Mouse (Mus musculus): Measurements from ENCODE around the gene Lrch1. TPM values are rescaled to one million over a fixed set of nuclear protein-coding genes. Genes with fewer than 3 reads are reported as not detected.
A peak's percentile ranks its signal among the peaks of the same experiment; 100 is the strongest.

Gene Lrch1
- polyA plus RNA-seq, 1 experiment from 2014 or later: 13.5 TPM

DNA sequence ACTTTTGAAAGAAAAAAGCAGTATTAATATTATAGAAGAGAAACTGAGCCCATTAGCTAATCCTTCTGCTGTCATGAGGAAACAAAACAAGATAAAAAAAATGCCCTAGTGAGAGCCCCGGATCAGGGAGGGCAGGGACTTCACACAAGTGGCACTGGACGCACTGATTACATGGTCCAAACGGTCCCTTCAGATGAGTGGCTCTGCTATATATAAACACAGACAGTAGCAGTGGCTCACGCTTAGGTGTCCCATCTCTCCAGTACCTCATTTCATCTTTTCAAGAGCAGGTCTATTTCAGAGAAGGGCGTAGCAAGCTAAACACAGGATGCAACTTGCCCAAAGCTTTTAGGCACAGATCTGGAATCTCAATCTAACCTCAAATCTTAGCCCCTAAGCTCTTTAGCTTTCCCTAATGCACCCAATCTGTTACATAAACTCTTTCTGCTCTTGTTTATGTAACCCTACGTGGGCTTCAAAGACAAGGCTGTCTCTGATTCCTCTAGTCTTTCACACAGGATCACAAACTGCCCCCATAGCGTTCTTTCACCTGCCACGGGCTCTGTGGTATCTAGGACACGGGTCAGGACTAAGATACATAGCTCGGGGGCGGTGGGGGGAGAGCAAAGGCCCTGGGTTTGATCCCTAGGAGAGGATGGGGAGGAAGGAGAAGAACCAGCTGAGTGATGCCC, 163.3 kb downstream of the Lrch1 start:
- H3K27ac ChIP-seq (ENCODE audit: low read length): no peak overlapping the region
- no peak for TF ChIP-seq CTCF (IDR thresholded peaks at IDR 0.05)
- WGBS: 70% methylated on average over 11 of the region's 11 CpGs
- DNase-seq (ENCODE audit: low spot score) (no peak), ATAC-seq (no peak)
- H3K4me1 ChIP-seq (ENCODE audit: insufficient read depth, low read depth, low read length): no peaks in the 10 kb centered on the region
- H3K9me3 ChIP-seq (ENCODE audit: low read length): no peaks in the 10 kb centered on the region
- no peak overlapping the region for H3K4me3 ChIP-seq (ENCODE audit: low read depth, low read length)
- no peaks in the 10 kb centered on the region for H3K27me3 ChIP-seq (replicated peaks; ENCODE audit: insufficient read depth, low read length)
- H3K9ac ChIP-seq (replicated peaks; ENCODE audit: low read depth): no peak overlapping the region
- H3K4me2 ChIP-seq (replicated peaks; ENCODE audit: low read depth, low read length): no peak overlapping the region
- peaks cover 27% of the 10 kb centered on the region; the same call in 1 of the 2 replicates for H3K36me3 ChIP-seq (ENCODE audit: insufficient read depth, low read length)

DNA sequence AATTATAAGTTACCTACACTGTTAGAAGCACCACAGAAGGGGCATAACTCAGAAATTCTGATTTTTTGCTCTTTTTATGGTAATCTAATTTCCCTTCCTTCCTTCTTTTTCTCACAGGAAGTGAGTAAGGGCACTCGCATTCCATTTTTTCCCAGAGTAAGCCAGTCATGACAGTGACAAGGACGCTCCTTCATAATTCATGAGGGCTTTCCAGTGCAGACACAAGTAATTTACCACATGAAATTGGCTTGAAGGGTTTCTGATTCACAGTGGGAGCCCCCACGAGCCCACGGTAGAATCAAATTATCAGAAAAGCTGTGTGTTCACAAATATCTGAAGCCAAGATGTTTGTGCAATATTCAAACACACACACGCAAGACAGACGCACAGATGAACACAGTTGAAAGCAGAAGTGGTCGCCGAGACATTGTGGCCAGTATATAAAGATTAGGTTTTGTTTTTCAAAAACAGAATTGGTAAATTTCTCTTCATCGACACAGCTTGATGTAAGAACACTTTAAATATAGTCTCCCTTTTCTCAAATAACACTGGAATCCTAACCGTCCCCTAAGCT, 173.5 kb downstream of the Lrch1 start:
- ATAC-seq: no peak
- no peaks in the 10 kb centered on the region for H3K4me1 ChIP-seq (ENCODE audit: insufficient read depth, low read depth, low read length)

GRCm38 (mm10) chr14:74767892-74768291, 179.8 kb downstream of the Lrch1 start:
- ATAC-seq (no peak; the same call in 1 of the 2 replicates), DNase-seq (ENCODE audit: low spot score) (peak; percentile 37)
- peaks cover 20% of the 10 kb centered on the region for H3K36me3 ChIP-seq (ENCODE audit: insufficient read depth, low read length)
- no peak overlapping the region for H3K27ac ChIP-seq (ENCODE audit: low read length)
- no peak overlapping the region for H3K4me3 ChIP-seq (ENCODE audit: low read depth, low read length)
- H3K9me3 ChIP-seq (ENCODE audit: low read length): no peaks in the 10 kb centered on the region
- H3K9ac ChIP-seq (replicated peaks; ENCODE audit: low read depth): no peak overlapping the region
- WGBS: 47% methylated on average over 1 of the region's 1 CpGs
- H3K27me3 ChIP-seq (replicated peaks; ENCODE audit: insufficient read depth, low read length): no peaks in the 10 kb centered on the region
- no peaks in the 10 kb centered on the region for H3K4me1 ChIP-seq (ENCODE audit: insufficient read depth, low read depth, low read length)
- TF ChIP-seq EP300 (IDR thresholded peaks at IDR 0.05): no peak
- no peak for TF ChIP-seq CTCF (IDR thresholded peaks at IDR 0.05)
- H3K4me2 ChIP-seq (replicated peaks; ENCODE audit: low read depth, low read length): no peak overlapping the region

More for the DNA sequence above, 173.5 kb downstream of the Lrch1 start:
- no peak overlapping the region for H3K4me2 ChIP-seq (replicated peaks; ENCODE audit: low read depth, low read length)
- no peak for TF ChIP-seq EP300 (IDR thresholded peaks at IDR 0.05)
- TF ChIP-seq CTCF (IDR thresholded peaks at IDR 0.05): no peak
- H3K9ac ChIP-seq (replicated peaks; ENCODE audit: low read depth): no peak overlapping the region
- no peaks in the 10 kb centered on the region for H3K27me3 ChIP-seq (replicated peaks; ENCODE audit: insufficient read depth, low read length)
- no peak overlapping the region for H3K4me3 ChIP-seq (ENCODE audit: low read depth, low read length)
- H3K27ac ChIP-seq (ENCODE audit: low read length): no peak overlapping the region
- 84% methylated on average over 10 of the region's 10 CpGs for WGBS
- no peaks in the 10 kb centered on the region for H3K9me3 ChIP-seq (ENCODE audit: low read length)
- no peak for DNase-seq (ENCODE audit: low spot score)
- peaks cover 21% of the 10 kb centered on the region for H3K36me3 ChIP-seq (ENCODE audit: insufficient read depth, low read length)

- TF ChIP-seq EP300 (IDR thresholded peaks at IDR 0.05) (no peak), CTCF (IDR thresholded peaks at IDR 0.05) (peak; percentile 95)
- H3K4me2 ChIP-seq (replicated peaks; ENCODE audit: low read depth, low read length): no peak overlapping the region
- H3K4me3 ChIP-seq (ENCODE audit: low read depth, low read length): no peak overlapping the region
- ATAC-seq: peak; percentile 43; the same call in 1 of the 2 replicates
- peaks cover 8% of the 10 kb centered on the region; the same call in 1 of the 2 replicates for H3K36me3 ChIP-seq (ENCODE audit: insufficient read depth, low read length)
- no peak overlapping the region for H3K27ac ChIP-seq (ENCODE audit: low read length)
- H3K9me3 ChIP-seq (ENCODE audit: low read length): no peaks in the 10 kb centered on the region
- WGBS: 61% methylated on average over 10 of the region's 10 CpGs
- no peak overlapping the region for H3K9ac ChIP-seq (replicated peaks; ENCODE audit: low read depth)
- H3K4me1 ChIP-seq (ENCODE audit: insufficient read depth, low read depth, low read length): no peaks in the 10 kb centered on the region
- no peaks in the 10 kb centered on the region for H3K27me3 ChIP-seq (replicated peaks; ENCODE audit: insufficient read depth, low read length)
- DNase-seq (ENCODE audit: low spot score): peak; percentile 69
These were observed 183.3 kb downstream of the Lrch1 start for GRCm38 (mm10) chr14:74764191-74764918.

- H3K9me3 ChIP-seq (ENCODE audit: low read length): no peaks in the 10 kb centered on the region
- no peak overlapping the region for H3K4me3 ChIP-seq (ENCODE audit: low read depth, low read length)
- 0 out of 2 replicates have a peak, but pooled peaks cover 2% of the 10 kb centered on the region for H3K4me1 ChIP-seq (ENCODE audit: insufficient read depth, low read depth, low read length)
- H3K27ac ChIP-seq (ENCODE audit: low read length): no peak overlapping the region
- ATAC-seq: no peak
- H3K27me3 ChIP-seq (replicated peaks; ENCODE audit: insufficient read depth, low read length): no peaks in the 10 kb centered on the region
- peaks cover 16% of the 10 kb centered on the region for H3K36me3 ChIP-seq (ENCODE audit: insufficient read depth, low read length)
- no peak overlapping the region for H3K9ac ChIP-seq (replicated peaks; ENCODE audit: low read depth)
- 85% methylated on average over 6 of the region's 6 CpGs for WGBS
- TF ChIP-seq CTCF (IDR thresholded peaks at IDR 0.05) (no peak), EP300 (IDR thresholded peaks at IDR 0.05) (no peak)
- H3K4me2 ChIP-seq (replicated peaks; ENCODE audit: low read depth, low read length): no peak overlapping the region
- DNase-seq (ENCODE audit: low spot score): no peak
These were observed 210.8 kb downstream of the Lrch1 start for GRCm38 (mm10) chr14:74736850-74737249.

DNA sequence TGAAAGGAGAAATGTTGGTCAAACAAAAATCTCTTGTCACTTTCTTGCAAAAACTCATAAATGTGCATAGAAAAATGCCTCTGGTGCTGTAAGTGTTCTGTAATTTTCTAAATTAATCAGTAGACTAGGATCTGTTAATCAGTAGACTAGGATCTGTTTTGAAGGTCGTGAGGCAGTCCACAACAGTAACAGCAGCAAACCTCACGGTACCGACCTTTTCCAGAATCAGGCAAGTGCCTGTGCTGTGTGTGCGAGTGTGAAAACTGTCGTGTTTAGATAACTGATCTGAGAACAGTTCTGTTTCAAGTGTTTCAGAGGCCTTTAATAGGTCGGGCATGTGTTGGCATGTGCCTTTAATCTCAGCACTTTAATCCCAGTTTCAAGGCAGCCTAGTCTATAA, 212.2 kb downstream of the Lrch1 start:
- Histone ChIP-seq H3K27me3 (replicated peaks; ENCODE audit: insufficient read depth, low read length) (no peaks in the 10 kb centered on the region), H3K4me2 (replicated peaks; ENCODE audit: low read depth, low read length) (no peak overlapping the region), H3K27ac (ENCODE audit: low read length) (no peak overlapping the region), H3K9ac (replicated peaks; ENCODE audit: low read depth) (no peak overlapping the region), H3K4me1 (ENCODE audit: insufficient read depth, low read depth, low read length) (peaks cover 2% of the 10 kb centered on the region; the same call in 1 of the 2 replicates), H3K4me3 (ENCODE audit: low read depth, low read length) (no peak overlapping the region), H3K36me3 (ENCODE audit: insufficient read depth, low read length) (peaks cover 8% of the 10 kb centered on the region), H3K9me3 (ENCODE audit: low read length) (no peaks in the 10 kb centered on the region)
- TF ChIP-seq EP300 (IDR thresholded peaks at IDR 0.05) (no peak), CTCF (IDR thresholded peaks at IDR 0.05) (no peak)
- ATAC-seq: no peak
- WGBS: 75% methylated on average over 6 of the region's 6 CpGs
- no peak for DNase-seq (ENCODE audit: low spot score)

Measured in lung, postnatal 0 days (tissue).